Mouse (Mus musculus): ENCODE measurements around the gene Gm14569.

DNA sequence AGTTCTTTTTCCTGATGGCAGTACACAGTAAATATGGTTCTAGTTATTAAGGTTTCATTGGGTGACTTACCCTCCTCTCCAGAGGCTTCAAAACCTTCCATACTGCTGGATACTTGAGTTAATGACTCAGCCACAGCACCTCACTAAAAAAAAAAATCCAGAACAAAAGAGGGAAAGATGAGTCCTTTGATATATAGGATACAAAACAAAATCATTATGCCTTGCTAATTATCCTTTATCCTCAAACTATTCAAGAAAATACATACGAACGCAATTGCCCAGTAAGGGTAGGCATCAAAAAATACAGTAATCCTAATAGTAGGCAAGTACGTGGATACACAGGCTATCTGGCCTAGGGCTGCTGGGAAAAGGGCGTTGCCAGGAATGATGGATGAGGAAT, at the start of gene Gm14569:
- TF ChIP-seq POLR2A (IDR thresholded peaks at IDR 0.05; ENCODE audit: insufficient read depth, low read depth, low read length), result no peak
- no peak for TF ChIP-seq CTCF (IDR thresholded peaks at IDR 0.05; ENCODE audit: insufficient read depth, low read depth, low read length)
